Mouse (Mus musculus): ENCODE results near the gene Krt80.

Gene Krt80

GRCm38 (mm10) chr15:101374879-101375278 lies 4.9 kb upstream of the Krt80 start:
- peak; percentile 33 for DNase-seq (ENCODE audit: low spot score)

GRCm38 (mm10) chr15:101373286-101373898 lies 3.4 kb upstream of the Krt80 start:
- DNase-seq (ENCODE audit: low spot score), result no peak

- no peak for DNase-seq (ENCODE audit: low spot score)
These were observed 2.4 kb upstream of the Krt80 start for GRCm38 (mm10) chr15:101372131-101372977.

- no peak for DNase-seq (ENCODE audit: low spot score)
These were observed 1.4 kb upstream of the Krt80 start for GRCm38 (mm10) chr15:101371141-101371985.

- DNase-seq (ENCODE audit: low spot score), result no peak
These were observed 421 bp downstream of the Krt80 start for GRCm38 (mm10) chr15:101369382-101370100.

- DNase-seq (ENCODE audit: low spot score), result no peak
These were observed 1.2 kb downstream of the Krt80 start for GRCm38 (mm10) chr15:101368502-101369381.

- no peak for DNase-seq (ENCODE audit: low spot score)
These were observed 1.9 kb downstream of the Krt80 start for GRCm38 (mm10) chr15:101368015-101368414.

- no peak for DNase-seq (ENCODE audit: low spot score)
These were observed 2.5 kb downstream of the Krt80 start for GRCm38 (mm10) chr15:101367497-101367896.

GRCm38 (mm10) chr15:101366926-101367325 lies 3.0 kb downstream of the Krt80 start:
- no peak for DNase-seq (ENCODE audit: low spot score)

- DNase-seq (ENCODE audit: low spot score), result no peak
These were observed 3.5 kb downstream of the Krt80 start for GRCm38 (mm10) chr15:101366482-101366881.

- DNase-seq (ENCODE audit: low spot score), result no peak
These were observed 4.2 kb downstream of the Krt80 start for GRCm38 (mm10) chr15:101365721-101366120.

- DNase-seq (ENCODE audit: low spot score), result peak; percentile 50
These were observed 4.9 kb downstream of the Krt80 start for GRCm38 (mm10) chr15:101364891-101365671.

- DNase-seq (ENCODE audit: low spot score), result no peak
These were observed 5.5 kb downstream of the Krt80 start for GRCm38 (mm10) chr15:101364425-101364824.

GRCm38 (mm10) chr15:101363933-101364332 lies 6.0 kb downstream of the Krt80 start:
- DNase-seq (ENCODE audit: low spot score), result no peak

GRCm38 (mm10) chr15:101362393-101363010 lies 7.5 kb downstream of the Krt80 start:
- no peak for DNase-seq (ENCODE audit: low spot score)

- DNase-seq (ENCODE audit: low spot score), result no peak
These were observed 14.6 kb downstream of the Krt80 start for GRCm38 (mm10) chr15:101355382-101355786.

GRCm38 (mm10) chr15:101352706-101353465 lies 17.1 kb downstream of the Krt80 start:
- DNase-seq (ENCODE audit: low spot score), result no peak

GRCm38 (mm10) chr15:101352047-101352446 lies 17.9 kb downstream of the Krt80 start:
- DNase-seq (ENCODE audit: low spot score), result no peak
